Mouse (Mus musculus) embryonic facial prominence, embryonic 14.5 days (tissue): ENCODE data around the gene Ube2h. TPM values are rescaled to one million over a fixed set of nuclear protein-coding genes. Genes with fewer than 3 reads are reported as not detected.
A peak's percentile ranks its signal among the peaks of the same experiment; 100 is the strongest.

Experiments
- ATAC-seq: fragments of 200-750 bp; cut with Nextera tagmentation; 2 replicates; pipeline ENCODE4 v1.8.0; 2017; ENCODE audit warnings: low read depth, moderate number of reproducible peaks, moderate TSS enrichment
- DNase-seq: peaks from one replicate; pipeline ENCODE4 v3.0.0-alpha.2; 2015; ENCODE audit warnings: low spot score
- H3K27ac ChIP-seq: fragments of 300-500 bp; sonication (generic); replicated peaks from 2 replicates; pipeline ENCODE4 v1.5.1; 2014; ENCODE audit warnings: low read depth, mild to moderate bottlenecking, low read length, moderate library complexity
- H3K27me3 ChIP-seq: fragments of 300-500 bp; sonication (generic); replicated peaks from 2 replicates; pipeline ENCODE4 v1.6.1; 2014; ENCODE audit warnings: low read length; ENCODE audit not compliant: control insufficient read depth, insufficient read depth
- H3K36me3 ChIP-seq: fragments of 300-500 bp; sonication (generic); 2 replicates; pipeline ENCODE4 v1.6.1; 2014; ENCODE audit warnings: low read length, mixed read lengths; ENCODE audit not compliant: control insufficient read depth, insufficient read depth
- H3K4me1 ChIP-seq: fragments of 300-500 bp; sonication (generic); 2 replicates; pipeline ENCODE4 v1.6.1; 2014; ENCODE audit warnings: antibody characterized with exemption, low read length; ENCODE audit not compliant: control insufficient read depth, insufficient read depth
- H3K4me2 ChIP-seq: fragments of 300-500 bp; sonication (generic); 2 replicates; pipeline ENCODE4 v1.6.1; 2014; ENCODE audit warnings: low read depth, mild to moderate bottlenecking, low read length, moderate library complexity, mixed read lengths
- H3K4me3 ChIP-seq: fragments of 300-500 bp; sonication (generic); 2 replicates; pipeline ENCODE4 v1.5.1; 2014; ENCODE audit warnings: low read depth, mild to moderate bottlenecking, low read length
- H3K9ac ChIP-seq: fragments of 300-500 bp; sonication (generic); 2 replicates; pipeline ENCODE4 v1.6.1; 2014; ENCODE audit warnings: low read depth, mild to moderate bottlenecking, low read length, moderate library complexity, mixed read lengths
- H3K9me3 ChIP-seq: fragments of 300-500 bp; sonication (generic); 2 replicates; pipeline ENCODE4 v1.6.1; 2016; ENCODE audit warnings: low read length; ENCODE audit not compliant: control insufficient read depth
- WGBS: fragments of 180-500 bp; shearing (Covaris S2); extraction: QIAGEN DNeasy Blood & Tissue Kit; methylation state at CpG from one replicate; pipeline ENCODE4 v1.1.7; 2014; 5-methylcytosine and 5-hydroxymethylcytosine counted together
- microRNA counts: library from miRNA; unstranded; fragments of <30 nt; microRNA quantifications from one replicate; lab custom pipeline; 2017
- microRNA-seq: library from miRNA; unstranded; fragments of <30 nt; microRNA quantifications from one replicate; pipeline ENCODE4, GENCODE M21; 2016; ENCODE audit warnings: borderline number of aligned reads
- polyA plus RNA-seq: library from polyadenylated mRNA; unstranded; fragments of >200 nt; fragmentation: Nextera tagmentation; extraction: Ambion mirVana; gene quantifications from 2 replicates; pipeline ENCODE4 v1.2.1, GENCODE M21; 2014

Gene Ube2h
- polyA plus RNA-seq, 1 experiment from 2014 or later = 53.1 TPM

DNA sequence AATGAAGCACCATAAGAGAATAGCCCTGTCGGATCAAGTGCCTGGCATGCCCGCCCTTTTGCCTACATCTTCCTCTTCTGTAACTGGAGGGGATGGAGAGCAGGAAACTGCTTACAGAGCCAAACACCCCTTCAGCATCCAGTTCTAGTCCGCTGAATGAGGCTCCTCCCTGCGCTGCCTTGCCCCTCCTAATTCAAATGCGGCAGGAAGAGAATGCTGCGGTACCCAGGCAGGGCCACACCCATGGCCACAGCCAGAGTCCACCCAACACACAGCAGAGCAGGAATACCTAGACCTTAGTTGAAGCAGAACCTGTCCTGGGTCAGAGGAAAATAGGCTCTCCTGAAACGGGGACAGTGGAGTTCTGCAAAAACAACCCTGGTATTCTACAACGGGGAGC, 133.1 kb downstream of the Ube2h start:
- no peaks in the 10 kb centered on the region for H3K9me3 ChIP-seq
- ATAC-seq = no peak
- H3K27ac ChIP-seq = no peak overlapping the region
- no peaks in the 10 kb centered on the region for H3K36me3 ChIP-seq
- peak overlapping the region; percentile 51 for H3K4me2 ChIP-seq
- DNase-seq = no peak
- 26% methylated on average over 8 of the region's 8 CpGs for WGBS
- H3K27me3 ChIP-seq = peaks cover 63% of the 10 kb centered on the region
- no peak overlapping the region for H3K4me3 ChIP-seq
- no peak overlapping the region for H3K9ac ChIP-seq
- peaks cover 7% of the 10 kb centered on the region; the same call in 1 of the 2 replicates for H3K4me1 ChIP-seq

- DNase-seq = peak; percentile 56
- WGBS = 24% methylated on average over 12 of the region's 12 CpGs
These were observed 135.2 kb downstream of the Ube2h start for GRCm38 (mm10) chr6:30169148-30169547.

GRCm38 (mm10) chr6:30168275-30168674, 136.1 kb downstream of the Ube2h start:
- H3K4me2 ChIP-seq = no peak overlapping the region
- H3K27me3 ChIP-seq = peaks cover 34% of the 10 kb centered on the region
- H3K9ac ChIP-seq = no peak overlapping the region
- WGBS = 97% methylated on average over 3 of the region's 3 CpGs
- DNase-seq (no peak), ATAC-seq (no peak)
- 0 out of 2 replicates have a peak, but pooled peaks cover 3% of the 10 kb centered on the region for H3K4me1 ChIP-seq
- H3K4me3 ChIP-seq = no peak overlapping the region
- H3K27ac ChIP-seq = no peak overlapping the region
- H3K9me3 ChIP-seq = no peaks in the 10 kb centered on the region
- H3K36me3 ChIP-seq = no peaks in the 10 kb centered on the region

More at GRCm38 (mm10) chr6:30169148-30169547, 135.2 kb downstream of the Ube2h start:
- peaks cover 7% of the 10 kb centered on the region; the same call in 1 of the 2 replicates for H3K4me1 ChIP-seq
- H3K27ac ChIP-seq = no peak overlapping the region
- no peak overlapping the region for H3K4me2 ChIP-seq
- no peak overlapping the region for H3K4me3 ChIP-seq
- no peak overlapping the region for H3K9ac ChIP-seq
- H3K36me3 ChIP-seq = no peaks in the 10 kb centered on the region
- H3K27me3 ChIP-seq = peaks cover 42% of the 10 kb centered on the region
- no peaks in the 10 kb centered on the region for H3K9me3 ChIP-seq
- ATAC-seq = 0 out of 2 replicates have a peak, but pooled peaks have one; percentile 14

DNA sequence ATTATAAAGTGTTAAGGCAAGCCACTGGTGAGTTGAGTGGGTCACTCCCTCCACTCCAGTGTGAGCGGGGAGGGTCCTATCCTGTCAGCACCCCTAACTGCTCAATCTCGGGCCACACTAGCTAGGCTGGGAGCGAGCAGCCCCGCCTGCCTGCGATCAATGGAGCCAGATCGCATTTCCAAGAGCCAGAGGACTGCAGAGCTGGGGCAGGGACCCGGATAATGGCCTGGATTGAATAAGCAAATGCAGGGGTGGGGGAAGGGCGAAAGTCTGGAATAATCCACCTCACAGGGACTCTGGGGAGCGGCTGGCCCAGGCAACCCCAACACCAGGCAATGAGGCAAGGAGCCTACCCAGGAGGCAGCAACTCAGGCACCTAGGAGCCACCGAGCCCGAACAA, 137.1 kb downstream of the Ube2h start:
- peak; percentile 48 for DNase-seq
- no peak overlapping the region for H3K27ac ChIP-seq
- H3K9ac ChIP-seq = no peak overlapping the region
- 9% methylated on average over 11 of the region's 11 CpGs for WGBS
- no peak overlapping the region for H3K4me2 ChIP-seq
- no peak overlapping the region for H3K4me3 ChIP-seq
- H3K9me3 ChIP-seq = no peaks in the 10 kb centered on the region
- no peaks in the 10 kb centered on the region for H3K4me1 ChIP-seq
- H3K36me3 ChIP-seq = no peaks in the 10 kb centered on the region
- 0 out of 2 replicates have a peak, but pooled peaks have one; percentile 9 for ATAC-seq
- peaks cover 23% of the 10 kb centered on the region for H3K27me3 ChIP-seq

- DNase-seq (no peak), ATAC-seq (no peak)
- Histone ChIP-seq H3K36me3 (no peaks in the 10 kb centered on the region), H3K9me3 (no peaks in the 10 kb centered on the region), H3K4me2 (no peak overlapping the region), H3K9ac (no peak overlapping the region), H3K27ac (no peak overlapping the region), H3K4me3 (no peak overlapping the region), H3K4me1 (no peaks in the 10 kb centered on the region), H3K27me3 (peaks cover 14% of the 10 kb centered on the region)
- WGBS = 43% methylated on average over 3 of the region's 3 CpGs
These were observed 138.0 kb downstream of the Ube2h start for GRCm38 (mm10) chr6:30166349-30166748.

- Histone ChIP-seq H3K4me3 (no peak overlapping the region), H3K4me2 (no peak overlapping the region), H3K4me1 (no peaks in the 10 kb centered on the region), H3K36me3 (no peaks in the 10 kb centered on the region), H3K9ac (no peak overlapping the region), H3K9me3 (no peaks in the 10 kb centered on the region), H3K27me3 (no peaks in the 10 kb centered on the region), H3K27ac (no peak overlapping the region)
- ATAC-seq = no peak
- 36% methylated on average over 7 of the region's 7 CpGs for WGBS
- DNase-seq = no peak
These were observed 142.2 kb downstream of the Ube2h start for GRCm38 (mm10) chr6:30162091-30162490.

- no peaks in the 10 kb centered on the region for H3K27me3 ChIP-seq
- no peak overlapping the region for H3K27ac ChIP-seq
- H3K9me3 ChIP-seq = no peaks in the 10 kb centered on the region
- ATAC-seq (no peak), DNase-seq (no peak)
- WGBS = 73% methylated on average over 2 of the region's 2 CpGs
- no peaks in the 10 kb centered on the region for H3K36me3 ChIP-seq
- H3K9ac ChIP-seq = no peak overlapping the region
- H3K4me3 ChIP-seq = no peak overlapping the region
- H3K4me1 ChIP-seq = no peaks in the 10 kb centered on the region
- no peak overlapping the region for H3K4me2 ChIP-seq
These were observed 142.7 kb downstream of the Ube2h start for GRCm38 (mm10) chr6:30161618-30162017.

MicroRNAs encoded within 50 kb of the gene (microRNA counts, 519-probe panel; counts per million panel counts)
- 2,421 counts per million, percentile 45 among the panel's probes with 10 or more counts for microRNA mmu-miR-182 (lab: Ali Mortazavi, UCI)
- microRNA mmu-miR-183 (lab: Ali Mortazavi, UCI) = 3,365 counts per million, percentile 80 among the panel's probes with 10 or more counts
- 3,686 counts per million, percentile 84 among the panel's probes with 10 or more counts for microRNA mmu-miR-96 (lab: Ali Mortazavi, UCI)

Small RNA genes lying within 50 kb of the gene (microRNA-seq; reads per million reads assigned to microRNA genes)
- gene Mir182 = 10,717 reads per million, percentile 94 among the genes with 10 or more reads in this experiment
- 7,739 reads per million, percentile 93 among the genes with 10 or more reads in this experiment for gene Mir183
- 3,886 reads per million, percentile 87 among the genes with 10 or more reads in this experiment for gene Mir96

Other genes starting within 250 kb of the Ube2h start
- gene Zc3hc1, start 86.5 kb upstream of the Ube2h start, polyA plus RNA-seq = 52.8 and 60.5 TPM in 2 replicates
- gene Klhdc10, start 97.3 kb upstream of the Ube2h start, polyA plus RNA-seq = 43.7 and 44.7 TPM in 2 replicates
- 31.0 and 36.9 TPM in 2 replicates for gene Tmem209, start 205.2 kb upstream of the Ube2h start, polyA plus RNA-seq
- 0.51 TPM in 1 of 2 replicates, not detected in the other for gene Ssmem1, start 205.3 kb upstream of the Ube2h start, polyA plus RNA-seq
- 3.3 and 4.5 TPM in 2 replicates for gene Cpa2, start 237.0 kb upstream of the Ube2h start, polyA plus RNA-seq